Mouse (Mus musculus): ENCODE data around the gene Stard3.
A peak's percentile ranks its signal among the peaks of the same experiment; 100 is the strongest.

Stard3 gene

DNA sequence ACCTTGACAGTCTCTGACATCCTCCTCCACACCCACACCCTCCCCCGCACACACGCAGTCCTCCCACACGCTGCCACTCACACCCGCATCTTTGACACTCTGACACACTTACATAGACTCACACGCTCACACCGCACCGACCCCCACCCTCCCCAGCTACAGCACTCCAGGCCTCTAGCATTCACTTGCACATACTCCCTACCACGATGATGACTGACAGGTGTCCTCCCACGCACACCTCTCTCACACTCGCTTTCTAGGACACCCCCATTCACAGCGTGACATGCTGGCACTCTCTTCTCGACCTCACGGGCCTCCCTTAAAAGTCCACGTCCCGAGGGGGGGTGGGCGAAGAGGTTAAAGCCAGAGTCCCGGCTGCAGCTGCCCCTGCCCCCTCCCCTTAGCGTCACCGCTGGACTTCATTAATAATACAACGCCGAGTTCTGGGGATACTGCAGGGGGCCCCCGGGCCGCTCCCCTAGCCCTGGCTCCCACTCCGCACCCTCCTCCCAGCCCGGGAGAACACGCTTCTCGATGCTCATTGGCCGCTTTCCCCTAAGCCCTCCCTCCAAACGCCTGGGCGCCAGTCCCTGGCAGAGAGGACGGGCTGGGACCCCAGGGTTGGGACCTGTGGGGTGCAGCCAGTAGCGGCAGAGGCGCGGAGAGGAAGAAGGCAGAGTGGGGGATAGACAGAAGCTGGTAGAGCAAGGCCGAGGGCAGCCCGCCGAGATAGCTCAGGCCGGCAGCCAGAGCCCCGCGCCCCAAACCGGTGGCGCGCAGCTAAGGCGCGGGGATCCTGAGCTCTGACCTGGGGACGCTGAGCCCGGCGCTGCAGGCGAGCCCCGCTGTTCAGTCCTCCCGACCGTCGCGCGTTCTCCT is 9.8 kb upstream of the Stard3 start, which contains the start of gene Ppp1r1b:
Ppp1r1b (plus strand) TSS at position 322 of the 879 bp plus-strand sequence.
- no peak for DNase-seq (ENCODE audit: low spot score)

DNA sequence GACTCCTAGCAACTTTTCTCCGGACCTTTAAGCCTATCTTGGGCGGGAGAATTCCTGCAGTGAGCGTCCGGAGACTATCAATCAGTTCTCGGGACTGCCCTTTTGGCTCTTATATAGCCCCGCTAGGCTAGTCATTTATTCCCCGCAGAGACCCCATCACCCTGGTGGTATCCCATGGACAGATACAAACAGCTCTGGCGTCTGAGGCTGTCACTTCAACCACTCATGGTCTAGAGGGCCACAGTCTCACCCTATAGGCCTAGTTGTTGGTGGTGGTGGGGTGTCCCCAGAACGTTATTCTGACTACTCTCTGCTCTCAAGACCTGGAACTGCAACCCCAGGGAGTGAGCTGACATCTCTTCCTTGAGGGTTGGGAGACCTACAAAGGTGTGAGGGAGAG is 8.9 kb upstream of the Stard3 start:
- no peak for DNase-seq (ENCODE audit: low spot score)

DNA sequence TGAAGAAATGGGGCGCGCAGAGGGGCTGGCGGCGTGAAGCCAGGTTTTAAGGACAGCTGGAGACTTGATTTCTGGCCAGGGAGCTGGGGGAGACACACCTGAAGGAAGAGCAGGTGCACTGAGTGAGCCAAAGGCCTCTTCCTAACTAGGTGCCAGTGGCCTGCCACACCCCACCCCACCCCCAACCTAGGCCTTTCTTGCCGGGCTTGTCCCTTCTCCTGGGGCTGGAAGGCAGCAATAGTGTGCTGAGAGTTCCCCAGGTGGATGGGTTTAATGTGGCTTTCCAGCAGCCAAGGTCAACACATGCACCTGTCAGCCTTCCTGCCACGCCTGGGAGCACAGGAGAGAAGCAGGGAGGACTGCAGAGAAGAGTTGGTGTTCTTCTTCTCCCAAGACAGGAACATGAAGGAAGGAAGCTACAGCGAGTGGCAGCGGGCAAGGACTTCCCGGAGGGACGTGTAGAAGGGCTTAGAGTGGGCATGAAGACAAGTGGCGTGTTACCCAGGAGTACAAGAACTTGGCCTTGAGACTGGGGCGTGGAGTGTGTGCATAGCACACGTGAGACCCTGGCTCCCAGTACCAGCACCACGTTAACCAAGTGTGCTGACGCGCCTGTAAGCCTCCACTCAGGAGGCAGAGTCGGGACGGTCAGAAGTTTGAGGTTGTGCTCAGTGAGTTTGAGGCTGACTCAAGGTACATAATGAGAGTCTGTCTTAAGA is 5.7 kb upstream of the Stard3 start:
- DNase-seq (ENCODE audit: low spot score), result no peak

DNA sequence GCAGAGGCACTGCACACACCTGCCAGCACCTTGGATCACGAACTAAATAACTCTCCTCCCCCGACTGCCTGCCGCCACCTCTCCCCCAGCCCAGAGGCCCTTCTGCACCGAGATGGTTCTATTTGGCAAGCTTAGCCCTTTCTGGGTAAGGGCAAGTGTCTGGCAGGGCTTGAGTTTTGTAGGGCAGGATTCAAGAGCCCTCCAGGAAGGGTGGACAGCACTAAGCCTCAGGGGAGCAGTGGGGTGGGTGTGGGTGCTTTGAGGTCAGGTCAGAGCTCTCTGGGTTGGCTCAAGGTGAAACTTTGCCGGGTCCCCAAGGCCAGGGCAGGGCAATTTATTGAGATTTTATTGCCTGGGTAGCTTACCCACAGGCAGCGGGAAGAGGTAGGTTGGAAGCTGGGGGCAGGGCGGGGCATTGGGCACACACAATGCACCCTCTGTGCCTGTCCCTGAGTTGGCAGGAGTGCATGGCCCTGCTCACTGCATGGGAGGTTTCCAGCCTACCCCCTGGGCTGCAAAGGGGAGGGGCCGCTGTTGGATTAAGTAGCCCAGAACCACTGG is 4.4 kb upstream of the Stard3 start:
- no peak for DNase-seq (ENCODE audit: low spot score)

DNA sequence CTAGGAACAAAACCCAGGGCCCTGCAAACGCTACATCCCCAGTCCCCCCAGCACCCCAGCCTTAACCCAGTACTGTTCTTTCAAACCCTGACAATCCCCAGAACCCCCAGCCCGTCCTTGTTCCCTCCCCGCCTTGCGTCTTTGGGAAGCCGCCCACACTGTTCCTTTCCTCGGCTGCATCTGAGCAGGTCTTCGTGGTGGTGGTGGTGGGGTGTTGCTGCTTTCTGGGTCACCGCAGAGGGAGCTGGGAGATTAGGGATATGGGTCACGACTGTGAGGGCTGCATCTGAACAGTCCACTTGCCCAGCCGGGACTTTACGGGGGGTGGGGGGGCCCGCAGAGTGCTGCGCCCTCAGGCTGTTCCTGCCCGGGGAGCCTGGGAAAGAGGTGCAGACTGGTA is 3.7 kb upstream of the Stard3 start:
- no peak for DNase-seq (ENCODE audit: low spot score)

DNA sequence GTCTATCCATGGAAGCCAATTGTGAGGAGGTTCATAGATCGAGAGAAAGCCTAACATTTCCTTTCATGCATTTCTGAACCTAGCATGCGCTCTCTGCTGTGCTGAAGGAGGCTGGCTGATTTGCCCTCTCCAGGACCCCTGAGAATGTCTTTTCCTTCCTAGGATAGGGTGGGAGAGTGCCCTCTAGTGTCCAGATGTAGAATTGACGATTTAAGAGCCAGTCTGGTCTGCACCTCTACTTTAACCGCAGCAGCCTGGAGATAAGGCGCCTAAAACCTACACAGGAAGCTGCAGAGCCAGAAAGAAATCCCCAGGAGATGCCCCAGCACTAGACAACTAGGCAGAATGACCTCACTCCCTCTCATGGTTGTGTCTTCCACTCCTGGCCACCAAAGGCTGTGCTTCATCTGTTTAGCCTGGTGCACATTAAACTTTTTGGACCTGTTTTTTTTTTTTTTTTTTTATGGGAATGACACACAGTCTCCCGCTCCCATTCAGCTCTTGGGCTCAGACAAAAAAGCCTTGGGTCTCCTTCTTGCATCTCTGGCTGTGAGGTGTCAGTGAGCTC is 2.4 kb upstream of the Stard3 start:
- peak; percentile 80 for DNase-seq (ENCODE audit: low spot score)

DNA sequence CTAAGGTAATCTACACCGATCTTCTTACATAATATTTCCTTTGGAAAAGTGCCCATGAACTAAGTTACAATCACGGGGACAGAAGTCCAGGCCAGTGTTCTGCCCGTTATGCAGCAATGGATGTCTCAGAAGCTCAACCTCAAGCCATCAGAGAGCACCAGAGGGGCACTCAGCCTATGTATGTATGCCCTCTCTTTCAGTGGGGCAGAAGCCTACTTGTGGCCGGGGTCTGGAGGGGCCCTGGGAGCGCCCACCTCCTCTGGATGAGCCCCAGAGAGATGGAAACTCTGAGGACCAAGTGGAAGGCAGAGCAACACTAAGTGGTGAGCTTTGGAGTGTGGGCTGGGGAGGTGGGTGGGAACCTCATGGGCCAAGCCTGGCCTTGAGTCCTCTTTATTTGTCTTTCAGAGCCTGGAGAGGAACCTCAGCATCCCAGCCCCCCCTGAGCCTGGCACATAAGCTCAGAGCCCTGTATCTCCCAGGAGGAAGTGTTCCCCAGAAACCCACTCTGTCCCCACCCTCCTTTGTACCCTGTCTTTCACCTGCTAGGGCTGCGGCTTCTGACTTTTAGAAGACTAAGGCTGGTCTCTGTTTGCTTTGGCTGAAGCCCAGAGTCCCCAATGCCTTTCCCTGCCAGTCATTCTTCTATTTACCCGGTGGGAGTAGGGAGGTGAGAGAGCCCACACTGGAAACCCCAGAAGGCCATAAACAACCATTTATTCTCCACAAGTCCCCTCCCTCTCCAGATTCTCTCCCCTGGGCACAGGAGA is 1.4 kb upstream of the Stard3 start:
- no peak for DNase-seq (ENCODE audit: low spot score)

DNA sequence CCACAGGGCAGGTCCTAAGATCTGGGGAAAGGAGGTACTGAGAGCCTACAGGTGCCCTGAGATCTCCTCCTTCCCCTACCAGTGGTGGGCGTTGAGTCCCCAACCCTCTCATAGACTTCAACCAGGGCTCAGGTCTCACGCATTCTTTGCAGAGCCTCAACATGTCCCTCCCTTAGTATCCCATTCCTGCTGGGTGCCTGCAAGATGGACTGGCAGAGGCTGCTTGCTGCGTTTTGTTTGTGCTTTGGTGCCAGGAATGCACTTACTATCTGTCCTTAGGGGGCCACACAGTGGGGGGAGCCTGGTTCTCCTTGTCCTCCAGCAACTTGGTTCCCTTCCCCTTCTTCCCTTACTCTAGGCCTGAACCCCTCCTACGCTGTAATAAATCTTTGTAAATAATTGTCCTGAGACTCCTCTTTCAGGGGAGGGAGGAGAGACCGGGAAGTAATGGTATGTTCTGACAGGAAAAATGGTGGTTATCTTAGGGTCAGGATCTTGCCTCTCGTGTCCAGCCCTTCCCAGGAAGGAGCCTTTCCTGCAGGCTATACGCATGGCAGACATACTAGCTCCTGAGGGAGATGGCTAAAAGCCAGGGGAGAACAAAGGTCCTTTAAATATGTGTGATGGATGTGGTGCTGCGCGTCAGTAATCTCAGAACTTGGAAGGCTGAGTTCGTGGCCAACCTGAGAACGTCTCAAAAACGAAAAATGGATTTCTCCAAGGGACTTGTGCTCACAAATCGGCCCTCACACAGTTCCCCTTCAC is 590 bp upstream of the Stard3 start:
- no peak for DNase-seq (ENCODE audit: low spot score)

DNA sequence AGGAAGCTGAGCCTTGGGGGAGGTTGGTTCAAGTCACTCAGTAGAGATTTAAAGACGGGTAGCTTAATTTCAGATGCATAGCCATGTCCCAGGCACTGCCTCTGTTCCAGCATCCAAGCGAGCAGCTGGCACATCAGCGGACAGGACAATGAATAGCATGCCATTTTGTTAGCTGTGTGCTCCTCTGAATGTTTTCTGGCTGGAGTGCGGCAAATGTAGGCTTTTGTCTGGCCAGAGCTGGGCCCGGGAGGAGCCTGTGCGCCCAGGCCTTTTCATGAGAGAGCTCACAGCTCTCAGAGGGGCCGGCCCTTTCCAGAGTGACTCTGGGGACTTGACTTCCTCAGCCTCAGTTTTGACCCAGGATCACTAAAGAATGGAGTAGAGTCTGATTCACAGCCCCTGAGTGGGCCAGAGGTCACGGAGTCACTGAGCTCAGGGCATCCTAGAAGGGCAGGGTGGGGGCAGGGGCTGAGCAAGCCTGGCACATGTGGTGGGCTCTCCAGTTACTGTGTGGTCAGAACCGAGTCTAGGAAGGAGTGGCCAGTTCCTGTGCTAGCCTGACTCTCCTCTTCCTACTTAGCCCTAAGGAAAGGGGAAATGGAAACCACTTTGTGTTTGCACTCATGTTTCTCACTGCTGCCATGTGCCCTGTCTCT is 2.8 kb downstream of the Stard3 start:
- no peak for DNase-seq (ENCODE audit: low spot score)

DNA sequence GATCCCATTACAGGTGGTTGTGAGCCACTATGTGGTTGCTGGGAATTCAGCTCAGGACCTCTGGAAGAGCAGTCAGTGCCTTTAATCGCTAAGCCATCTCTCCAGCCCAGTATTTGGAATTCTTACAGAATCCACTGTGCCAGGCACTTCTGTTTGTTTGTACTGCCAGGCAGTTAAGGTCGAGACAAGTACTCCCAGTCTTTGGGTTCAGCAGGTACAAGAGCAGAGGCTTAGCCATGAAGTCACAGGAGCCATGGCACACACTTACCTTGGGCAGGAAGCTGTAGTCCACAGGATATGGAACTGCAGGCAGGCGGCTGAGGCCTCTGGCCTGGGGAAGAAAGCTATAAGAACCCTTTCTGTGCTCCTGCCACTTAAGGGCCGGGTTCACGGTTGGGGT is 5.6 kb downstream of the Stard3 start:
- DNase-seq (ENCODE audit: low spot score), result no peak

DNA sequence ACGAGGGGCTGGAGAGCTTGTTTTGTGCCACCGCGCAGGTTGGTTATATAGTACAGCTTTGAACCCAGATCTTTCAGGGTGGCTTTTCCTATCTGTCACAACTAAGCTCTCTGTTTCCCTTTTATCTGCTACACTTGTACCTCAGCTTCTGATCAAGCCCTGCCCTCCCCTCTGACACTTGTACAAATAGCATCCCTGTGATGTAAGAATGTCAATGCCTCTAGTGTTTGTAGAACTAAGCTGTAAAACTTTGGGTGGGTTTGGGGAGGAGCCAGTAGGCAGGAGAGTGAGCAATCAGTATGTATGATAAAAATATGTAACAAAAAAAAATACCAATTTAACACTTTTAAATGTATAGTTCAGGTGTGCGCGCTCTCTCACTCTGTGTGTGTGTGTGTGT is 6.2 kb downstream of the Stard3 start:
- no peak for DNase-seq (ENCODE audit: low spot score)

DNA sequence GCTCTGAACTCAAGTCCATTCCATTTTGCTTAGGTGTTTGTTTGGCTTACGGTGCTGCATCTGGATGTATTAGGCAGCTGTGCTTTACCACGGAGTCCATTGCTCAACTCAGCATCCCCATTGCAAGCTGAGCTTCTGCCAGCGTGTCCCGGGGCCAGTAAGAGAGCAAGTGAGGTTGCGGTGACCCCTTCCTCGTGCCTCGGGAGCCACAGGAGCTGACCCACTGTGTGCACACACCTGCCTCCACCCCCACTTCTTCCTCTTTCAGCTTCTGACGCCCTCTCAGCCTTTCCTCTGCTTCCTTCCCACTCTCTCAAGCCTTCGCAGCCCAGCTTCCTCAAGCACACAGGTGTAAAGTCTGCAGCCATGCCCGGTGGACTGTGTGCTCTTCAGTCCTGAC is 8.1 kb downstream of the Stard3 start:
- DNase-seq (ENCODE audit: low spot score), result no peak

DNA sequence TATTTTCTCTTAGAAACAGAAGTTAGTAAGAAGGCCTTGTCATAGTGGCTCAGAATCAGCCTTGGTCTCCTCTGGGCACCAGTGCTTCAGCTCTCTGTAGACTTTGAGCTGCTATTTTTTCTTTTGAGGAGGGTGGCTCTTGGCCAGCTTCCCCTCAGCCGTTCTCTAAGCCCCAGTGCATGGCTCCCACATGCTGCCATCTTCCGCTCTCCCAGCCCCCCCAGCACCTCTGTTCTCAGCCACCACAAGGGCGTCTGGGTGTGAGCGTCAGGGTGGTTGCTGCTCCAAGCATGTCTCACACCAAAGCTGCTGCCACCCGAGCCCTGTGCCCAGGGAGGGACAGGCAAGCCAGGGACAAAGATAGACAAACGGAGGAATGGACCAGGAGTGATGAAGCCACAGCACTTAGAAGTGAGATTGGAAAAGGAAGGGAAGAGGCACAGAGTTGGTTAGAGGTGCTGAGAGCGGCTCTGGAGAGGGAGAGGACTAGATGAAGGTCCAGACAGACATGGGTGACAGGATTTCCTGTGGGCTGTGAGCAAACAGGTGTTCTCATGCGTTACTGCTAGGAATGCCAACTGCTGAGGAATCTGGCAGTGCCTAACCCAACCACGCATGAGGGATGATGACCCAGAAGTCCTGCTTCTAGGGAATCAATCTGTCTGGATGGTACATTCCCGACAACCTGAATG is 9.1 kb downstream of the Stard3 start:
- DNase-seq (ENCODE audit: low spot score), result no peak

DNA sequence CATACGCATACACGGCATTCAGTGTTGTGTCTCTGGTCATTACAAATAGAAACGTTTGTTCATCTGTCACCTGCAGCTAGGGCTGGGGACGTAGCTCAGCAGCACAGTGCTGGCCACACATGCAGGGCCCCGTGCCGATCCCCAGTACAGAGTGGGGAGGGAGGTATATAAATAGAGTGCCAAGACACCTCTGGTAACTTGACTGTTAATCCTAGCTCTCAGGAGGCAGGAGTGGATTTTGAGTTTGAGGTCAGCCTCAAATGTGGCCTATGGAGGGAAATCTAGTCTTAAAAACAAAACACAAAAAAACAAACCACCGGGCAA is 9.7 kb downstream of the Stard3 start:
- no peak for DNase-seq (ENCODE audit: low spot score)

DNA sequence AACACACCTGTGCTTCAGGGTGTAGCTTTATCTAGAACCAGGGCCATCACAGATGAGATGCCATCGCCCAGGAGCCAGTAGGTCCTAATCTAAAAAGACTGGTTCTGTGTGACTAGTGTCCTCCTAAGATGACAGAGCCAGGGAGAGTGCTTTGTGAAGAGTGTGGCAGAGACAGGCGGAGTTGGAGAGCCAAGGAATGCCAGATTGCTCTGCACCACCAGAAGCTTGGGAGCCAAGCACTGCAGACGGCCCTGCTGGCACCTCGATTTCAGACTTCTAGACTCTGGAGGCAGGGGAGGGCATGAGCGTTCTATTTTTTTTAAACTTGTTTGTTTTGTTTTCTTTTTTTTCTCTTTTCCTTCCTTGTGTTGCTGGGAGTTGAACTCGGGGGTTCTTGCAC is 11.2 kb downstream of the Stard3 start:
- no peak for DNase-seq (ENCODE audit: low spot score)

DNA sequence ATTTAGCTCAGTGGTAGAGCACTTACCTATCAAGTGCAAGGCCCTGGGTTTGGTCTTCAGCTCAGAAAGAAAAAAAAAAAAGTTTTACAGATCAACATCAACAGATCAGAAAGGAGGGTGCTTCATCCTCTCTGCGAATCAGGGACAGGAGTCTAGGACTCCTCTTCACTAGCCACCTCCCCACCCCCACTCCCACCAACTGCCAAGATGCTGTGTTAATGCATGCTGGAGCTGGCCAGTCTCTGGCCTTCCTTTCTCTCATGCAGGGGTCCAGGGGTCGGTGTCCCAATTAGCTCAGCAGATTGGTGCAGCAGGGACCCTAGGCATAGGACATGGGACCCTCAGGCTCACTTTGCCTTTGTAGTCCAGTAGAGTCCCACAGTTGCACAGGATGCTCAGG is 12.4 kb downstream of the Stard3 start:
- no peak for DNase-seq (ENCODE audit: low spot score)

DNA sequence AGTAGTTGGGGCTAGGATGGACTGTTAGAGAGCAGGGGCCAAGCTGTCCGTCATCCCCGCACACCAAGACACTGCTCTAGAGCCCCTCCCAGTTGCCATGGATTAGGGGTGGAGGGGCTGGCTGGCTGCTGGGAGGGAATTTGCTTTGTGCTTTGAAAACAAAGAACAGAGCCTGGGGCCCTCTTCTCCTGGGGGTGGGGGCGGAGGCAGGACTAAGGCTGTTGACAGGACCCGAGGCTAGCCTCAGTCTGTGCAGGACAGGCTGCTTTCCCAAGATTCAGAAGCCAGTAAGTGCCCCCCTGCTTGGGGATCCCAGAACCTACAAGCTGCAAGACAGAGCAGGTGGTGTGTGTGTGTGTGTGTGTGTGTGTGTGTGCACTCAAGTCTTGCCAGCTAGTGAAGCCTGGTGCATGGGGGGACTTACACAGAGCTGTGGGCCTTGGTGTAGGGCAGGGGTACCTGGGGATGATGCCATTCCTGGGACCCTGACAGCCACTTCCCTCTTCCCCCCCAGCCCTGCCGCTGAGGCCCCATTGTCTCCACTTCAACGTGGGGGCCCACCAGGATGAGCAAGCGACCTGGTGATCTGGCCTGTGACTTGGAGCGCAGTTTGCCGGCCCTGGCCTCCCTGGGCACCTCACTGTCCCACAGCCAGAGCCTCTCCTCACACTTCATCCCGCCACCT is 13.5 kb downstream of the Stard3 start:
- no peak for DNase-seq (ENCODE audit: low spot score)

DNA sequence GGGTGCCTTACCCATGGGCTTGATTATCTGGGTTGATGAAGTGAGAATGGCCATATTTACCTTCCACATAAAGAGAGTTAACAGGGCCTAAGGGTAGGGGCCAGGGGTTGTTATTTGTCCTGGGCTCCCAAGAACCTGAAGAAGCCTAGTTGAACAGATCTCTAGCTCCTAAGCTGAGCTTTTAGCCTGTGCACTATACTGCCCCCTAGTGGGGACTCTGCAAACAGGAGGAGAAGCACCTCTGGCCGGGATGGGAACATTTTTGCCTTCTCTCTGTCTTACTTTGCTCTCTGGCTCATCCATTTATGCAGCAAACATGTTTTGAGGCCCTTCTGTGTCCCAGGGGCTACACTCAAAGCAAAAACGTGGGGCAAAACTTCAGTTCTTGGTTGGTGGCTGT is 14.2 kb downstream of the Stard3 start:
- DNase-seq (ENCODE audit: low spot score), result peak; percentile 75

DNA sequence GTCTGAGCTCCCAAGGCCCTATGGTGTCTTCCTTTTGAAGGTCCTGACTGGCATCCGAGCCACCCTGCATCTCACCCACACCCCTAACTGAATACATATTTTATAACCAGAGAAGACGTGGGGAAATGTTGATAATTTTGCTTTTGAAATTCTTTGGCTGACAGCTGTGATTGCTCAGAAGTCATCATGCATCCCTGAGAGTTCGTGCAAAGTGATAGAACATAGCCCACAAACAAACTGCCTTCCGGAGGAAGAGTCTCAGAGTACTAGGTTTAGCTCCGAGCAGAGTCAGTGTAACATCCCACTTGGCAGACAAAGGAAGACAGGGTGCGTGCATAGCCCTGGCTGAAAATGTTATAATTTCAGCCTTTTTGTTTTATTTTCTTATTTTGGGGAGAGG is 15.1 kb downstream of the Stard3 start:
- no peak for DNase-seq (ENCODE audit: low spot score)

DNA sequence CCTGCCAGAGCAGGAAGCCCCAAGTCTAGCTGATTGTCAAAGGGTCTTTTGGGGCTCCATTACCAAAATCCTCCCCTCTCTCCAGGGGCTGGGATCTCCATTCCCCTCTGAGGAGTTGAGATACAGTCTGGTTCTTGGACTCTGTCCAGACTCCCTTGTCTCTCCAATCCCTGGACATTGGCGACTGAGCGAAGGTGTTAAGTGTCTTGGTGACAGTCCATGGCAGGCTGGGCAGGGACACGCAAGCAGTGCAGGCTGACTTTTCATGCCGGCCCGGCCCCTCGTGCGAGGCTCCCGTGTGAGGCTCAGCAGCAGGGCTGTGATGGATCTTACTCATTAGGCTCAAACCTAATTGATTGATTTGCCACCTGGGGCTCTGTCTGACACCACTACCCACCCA is 16.1 kb downstream of the Stard3 start:
- no peak for DNase-seq (ENCODE audit: low spot score)
